Mouse (Mus musculus) embryo, embryonic 10.5 days (tissue): Measurements from ENCODE around the gene Ap3d1.

Experiments
- DNase-seq: peaks from one replicate; pipeline ENCODE4 v3.0.0-alpha.2; 2015; ENCODE audit warnings: low spot score

Ap3d1 gene

DNA sequence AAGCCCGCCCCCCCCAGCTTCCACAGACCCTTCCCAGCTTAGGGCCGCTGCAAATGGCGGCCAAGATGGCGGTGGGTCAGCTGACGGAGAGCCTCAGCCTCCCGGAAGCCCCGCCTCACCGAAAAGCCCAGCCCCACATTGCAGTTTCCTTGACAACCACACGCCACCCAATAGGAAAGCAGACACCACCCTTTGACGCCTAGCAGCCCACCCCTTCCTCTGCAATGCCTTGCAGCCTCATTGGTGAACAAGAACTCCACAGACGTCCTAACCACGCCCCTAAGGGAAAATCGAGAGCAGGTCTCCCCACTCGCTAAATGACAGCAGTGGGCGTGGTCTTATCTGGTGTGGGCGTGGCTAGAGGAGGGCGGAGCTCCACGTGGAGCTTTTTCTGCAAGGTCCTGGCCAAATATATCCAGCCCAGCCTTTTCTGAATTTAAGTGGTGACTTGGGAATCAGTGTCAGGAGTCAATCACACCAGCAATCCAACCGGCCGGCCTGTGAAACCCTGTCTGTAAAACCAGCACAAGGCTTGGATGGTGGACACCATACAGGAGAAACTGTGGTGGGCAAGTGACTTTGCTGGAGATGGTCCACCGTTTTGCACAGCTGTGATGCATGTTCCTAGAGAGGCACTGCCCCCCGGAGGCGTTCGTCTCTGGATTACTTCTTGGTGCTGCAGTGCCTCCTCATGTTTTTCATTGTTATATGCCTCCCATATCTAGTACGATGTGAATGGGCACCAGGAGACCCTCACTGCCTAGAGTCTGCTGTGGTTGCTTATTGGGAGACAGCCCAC is at the start of gene Ap3d1:
TSS of gene Ap3d1 (minus strand) at position 85 of the 799 bp plus-strand sequence.
- peak; percentile 100 for DNase-seq

DNA sequence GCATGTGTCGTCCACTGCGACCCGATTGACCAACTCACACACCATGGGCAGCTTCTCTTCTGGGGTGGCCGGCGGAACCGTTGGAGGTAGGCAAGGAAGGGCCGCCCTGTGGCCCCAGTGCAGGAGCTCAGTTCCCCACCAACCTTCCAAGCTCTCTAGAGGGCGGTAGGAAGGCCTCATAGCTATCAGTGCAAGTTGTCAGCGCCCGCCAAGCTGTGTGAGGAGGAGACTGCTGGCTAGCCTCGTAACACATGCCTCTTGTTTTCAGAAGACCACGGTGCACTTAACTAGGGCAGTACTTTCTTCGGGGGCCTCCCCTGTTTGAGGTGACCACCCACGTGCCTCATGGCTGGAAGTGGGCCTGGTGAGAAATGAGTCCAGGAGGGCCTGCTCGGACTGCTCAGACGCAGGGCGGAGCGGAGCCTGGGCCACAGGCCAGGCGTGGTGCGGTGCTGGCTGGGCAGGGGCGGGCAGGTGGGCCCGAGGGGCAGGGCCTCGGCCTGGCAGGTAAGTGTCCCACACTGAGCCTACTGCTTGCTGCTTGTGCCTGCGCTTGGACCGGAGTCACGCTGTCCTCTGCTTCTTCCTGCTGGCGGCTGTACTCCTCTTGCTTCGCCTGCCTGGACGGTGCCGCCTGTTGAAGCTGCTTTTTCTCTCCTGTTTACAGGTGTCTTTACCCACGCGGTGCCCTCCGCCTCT is 49.6 kb upstream of the Ap3d1 start:
- no peak for DNase-seq

DNA sequence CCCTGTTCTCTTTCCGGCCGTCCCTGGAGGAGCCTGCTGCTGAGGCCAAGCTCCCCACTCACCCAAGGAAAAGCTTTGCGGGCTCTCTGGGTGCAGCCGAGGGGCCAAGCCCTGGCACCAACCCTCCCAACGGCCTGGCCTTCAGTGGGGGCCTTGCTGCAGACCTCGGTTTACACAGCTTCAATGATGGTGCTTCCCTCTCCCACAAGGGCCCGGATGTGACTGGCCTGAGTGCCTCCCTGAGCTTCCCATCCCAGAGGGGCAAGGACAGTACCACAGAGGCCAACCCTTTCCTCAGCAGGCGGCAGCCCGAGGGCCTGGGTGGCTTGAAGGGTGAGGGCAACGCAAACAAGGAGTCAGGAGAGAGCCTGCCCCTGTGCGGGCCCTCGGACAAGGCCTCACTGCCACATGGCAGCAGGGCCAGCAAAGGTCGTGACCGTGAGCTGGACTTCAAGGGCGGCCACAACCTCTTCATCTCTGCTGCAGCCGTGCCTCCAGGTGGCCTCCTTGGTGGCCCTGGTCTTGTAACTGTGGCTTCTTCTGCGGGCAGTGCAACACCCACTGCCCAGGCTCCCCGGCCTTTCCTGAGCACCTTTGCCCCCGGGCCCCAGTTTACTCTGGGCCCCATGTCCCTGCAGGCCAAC is 48.8 kb upstream of the Ap3d1 start:
- DNase-seq = no peak

DNA sequence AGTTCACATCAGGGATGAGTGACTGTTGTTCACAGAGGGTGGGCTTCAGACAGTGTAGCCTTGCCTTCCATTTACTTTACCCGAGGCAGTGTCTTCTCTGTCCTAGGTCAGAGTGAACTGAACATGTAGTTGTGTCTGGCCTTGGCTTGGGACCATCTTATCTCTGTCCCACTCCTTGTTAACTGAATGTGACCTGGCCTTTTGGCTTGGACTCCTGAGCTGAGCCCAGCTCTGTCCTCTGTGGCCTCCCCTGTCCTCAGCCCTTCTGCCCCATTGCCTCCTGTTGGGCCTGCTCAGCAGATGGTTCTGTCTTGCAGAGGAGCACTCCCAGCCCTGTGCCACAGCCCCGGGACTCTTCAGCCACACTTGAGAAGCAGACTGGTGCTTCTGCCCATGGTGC is 45.5 kb upstream of the Ap3d1 start:
- DNase-seq = no peak

DNA sequence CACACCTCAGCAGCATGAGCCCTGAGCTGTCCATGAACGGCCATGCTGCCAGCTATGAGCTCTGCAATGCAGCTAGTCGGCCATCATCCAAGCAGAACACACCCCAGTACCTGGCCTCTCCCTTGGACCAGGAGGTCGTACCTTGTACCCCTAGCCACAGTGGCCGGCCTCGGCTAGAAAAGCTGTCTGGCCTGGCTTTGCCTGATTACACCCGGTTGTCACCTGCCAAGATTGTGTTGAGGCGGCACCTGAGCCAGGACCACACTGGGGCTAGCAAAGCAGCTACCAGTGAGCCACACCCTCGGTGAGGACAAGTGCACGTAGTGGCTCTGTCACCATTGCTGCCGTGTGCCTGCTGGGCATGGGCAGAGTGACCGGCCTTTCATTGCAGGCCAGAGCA is 43.9 kb upstream of the Ap3d1 start:
- DNase-seq = no peak

DNA sequence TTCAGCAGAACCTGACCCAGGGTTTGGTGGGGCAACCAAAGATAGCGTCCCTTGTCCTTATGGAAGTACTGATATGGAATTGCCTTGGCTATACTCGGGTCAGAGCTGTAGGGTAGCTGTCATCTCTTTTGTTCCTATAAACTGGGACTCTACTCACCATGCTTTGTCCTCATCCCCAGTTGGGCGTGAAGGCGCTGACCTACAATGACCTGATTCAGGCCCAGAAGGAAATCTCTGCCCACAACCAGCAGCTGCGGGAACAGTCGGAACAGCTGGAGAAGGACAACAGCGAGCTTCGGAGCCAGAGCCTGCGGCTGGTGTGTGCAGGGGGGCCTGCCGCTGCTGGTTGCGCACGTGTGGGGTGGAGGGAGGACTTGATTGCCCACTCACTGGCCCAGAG is 42.8 kb upstream of the Ap3d1 start:
- no peak for DNase-seq

DNA sequence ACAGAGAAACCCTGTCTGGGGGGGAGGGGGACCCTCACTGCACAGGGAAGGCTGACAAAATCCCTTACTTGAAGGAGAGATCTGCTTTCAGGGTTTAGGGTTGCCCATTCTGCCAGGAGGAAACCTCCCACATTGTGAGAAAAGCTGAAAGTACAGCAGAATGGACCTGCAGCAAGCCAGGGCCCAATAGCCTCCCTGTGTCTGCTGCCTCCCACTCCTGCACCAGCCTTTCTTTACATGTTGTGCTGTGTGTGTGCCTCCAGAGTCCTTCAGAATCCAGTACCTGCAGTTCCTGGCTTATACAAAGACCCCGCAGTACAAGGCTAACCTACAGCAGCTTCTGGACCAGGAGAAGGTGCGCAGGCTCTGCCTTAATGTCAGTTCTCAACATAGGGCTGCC is 42.2 kb upstream of the Ap3d1 start:
- DNase-seq = no peak

DNA sequence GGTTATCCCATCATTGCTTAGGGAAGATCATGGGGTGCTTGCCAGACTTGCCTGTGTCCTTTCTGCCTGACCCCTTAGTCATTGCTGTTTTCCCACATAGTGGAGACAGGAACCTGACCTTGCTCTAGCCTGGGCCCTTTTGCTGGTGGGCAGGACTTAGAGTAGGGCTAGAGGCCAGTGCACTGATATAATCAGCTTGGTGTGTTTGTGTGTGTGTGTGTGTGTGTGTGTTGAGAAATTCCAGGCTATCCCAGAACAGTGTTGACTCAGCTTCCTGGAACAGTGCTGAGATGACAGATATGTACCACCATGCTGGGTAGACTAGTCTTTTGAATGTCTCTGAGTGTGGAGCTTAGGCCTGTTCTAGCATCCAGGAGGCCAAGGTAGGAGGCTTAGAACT is 37.5 kb upstream of the Ap3d1 start:
- no peak for DNase-seq

DNA sequence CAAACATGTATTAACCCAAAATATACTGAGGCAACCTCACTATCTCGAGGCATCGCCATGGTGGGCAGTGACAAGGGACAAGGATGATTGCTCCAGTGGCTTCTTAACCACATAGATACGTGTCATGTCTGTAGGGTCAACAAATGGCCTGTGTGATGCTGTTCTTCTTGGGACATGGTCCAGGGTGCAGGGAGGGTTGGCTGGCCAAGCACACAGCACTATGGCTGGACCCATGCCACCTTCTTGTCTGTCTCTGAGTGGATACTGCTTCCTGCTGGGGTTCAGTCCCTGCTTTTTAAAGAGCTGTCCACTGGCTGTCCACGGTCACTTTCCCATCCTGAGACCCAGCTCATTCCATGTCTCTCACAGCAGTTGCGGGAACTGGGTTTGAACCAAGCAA is 35.1 kb upstream of the Ap3d1 start:
- DNase-seq = no peak

DNA sequence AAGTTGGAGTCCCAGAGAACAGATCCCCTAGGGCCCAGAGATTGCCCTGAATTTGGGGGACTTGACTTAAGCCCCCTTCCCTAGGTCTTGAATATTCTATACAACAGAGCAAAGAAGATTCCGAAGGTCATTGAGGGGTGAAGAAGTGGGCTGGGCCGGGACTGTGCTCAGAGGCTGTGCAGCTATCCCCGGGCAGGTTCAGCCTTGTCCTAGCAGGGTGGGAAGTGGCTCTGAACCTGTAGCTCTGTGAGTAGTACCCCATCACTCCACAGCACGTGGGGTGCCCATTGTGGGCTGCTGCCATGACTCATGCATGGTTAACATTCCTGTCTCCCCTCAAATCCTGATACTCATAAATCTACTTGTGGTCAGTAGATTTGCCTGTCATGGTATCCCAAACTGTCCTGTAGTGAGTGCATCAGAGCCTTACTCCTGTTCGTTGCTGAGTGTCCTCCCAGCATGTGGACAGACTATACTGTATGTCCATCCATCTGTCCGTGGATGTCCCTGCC is 34.4 kb upstream of the Ap3d1 start:
- DNase-seq = no peak

DNA sequence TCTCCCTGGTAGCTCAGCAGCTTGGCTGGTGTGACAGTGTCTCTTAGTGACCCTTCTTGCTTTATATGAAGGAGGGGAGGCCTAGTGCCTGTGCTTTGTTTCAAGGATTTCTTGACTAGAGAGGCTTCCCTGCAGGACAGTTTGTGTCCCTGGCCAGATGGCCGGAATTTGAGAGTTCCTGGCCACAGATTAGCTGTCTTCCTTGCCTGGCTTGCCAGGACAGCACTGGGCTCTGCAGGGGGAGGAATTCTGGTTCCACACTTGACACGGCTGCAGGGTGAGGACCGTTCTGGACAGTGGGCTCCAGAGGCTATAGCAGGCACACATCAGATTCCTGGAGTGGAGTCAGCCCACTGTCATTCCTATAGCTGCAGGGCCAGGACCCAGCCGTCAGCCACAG is 33.7 kb upstream of the Ap3d1 start:
- DNase-seq = no peak

DNA sequence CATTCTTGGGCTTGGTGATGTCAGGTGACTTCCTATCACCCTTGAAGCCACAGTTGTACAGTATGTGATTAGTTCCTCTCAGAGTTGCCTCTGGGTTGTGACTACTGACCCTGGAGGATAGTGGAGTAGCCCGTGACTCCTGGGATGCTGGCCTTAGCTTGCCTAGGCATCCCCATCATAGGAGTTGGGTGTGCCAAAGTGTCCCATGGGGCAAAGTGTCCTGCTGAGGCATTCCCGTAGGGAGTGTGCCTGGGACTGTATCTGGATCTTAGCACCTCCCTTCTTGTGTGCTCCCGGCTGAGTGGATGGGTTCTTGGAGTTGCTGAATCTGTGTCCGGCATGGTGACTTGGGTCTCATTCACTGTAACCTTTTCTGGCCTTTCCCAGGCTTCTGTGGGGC is 32.9 kb upstream of the Ap3d1 start:
- DNase-seq = no peak

DNA sequence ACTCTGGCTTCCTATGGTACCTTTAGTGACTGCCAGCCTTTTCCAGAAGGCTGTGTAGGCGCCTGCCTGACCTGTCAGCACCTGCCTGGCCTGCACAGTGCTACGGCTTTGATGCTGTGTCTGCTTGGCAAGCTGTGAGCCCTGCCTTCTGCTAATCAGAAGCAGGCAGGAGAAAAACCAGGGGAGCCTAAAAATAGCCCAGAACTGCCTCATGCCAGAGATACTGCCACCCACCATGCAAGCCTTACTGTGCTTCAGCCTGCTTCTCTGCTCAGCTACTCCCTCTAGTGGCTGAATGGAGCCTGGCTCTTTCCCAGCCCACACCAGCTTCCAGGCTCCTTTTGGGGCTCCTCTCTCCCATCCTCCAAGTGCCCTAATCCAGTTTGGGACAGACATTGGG is 32.5 kb upstream of the Ap3d1 start:
- peak; percentile 80 for DNase-seq

DNA sequence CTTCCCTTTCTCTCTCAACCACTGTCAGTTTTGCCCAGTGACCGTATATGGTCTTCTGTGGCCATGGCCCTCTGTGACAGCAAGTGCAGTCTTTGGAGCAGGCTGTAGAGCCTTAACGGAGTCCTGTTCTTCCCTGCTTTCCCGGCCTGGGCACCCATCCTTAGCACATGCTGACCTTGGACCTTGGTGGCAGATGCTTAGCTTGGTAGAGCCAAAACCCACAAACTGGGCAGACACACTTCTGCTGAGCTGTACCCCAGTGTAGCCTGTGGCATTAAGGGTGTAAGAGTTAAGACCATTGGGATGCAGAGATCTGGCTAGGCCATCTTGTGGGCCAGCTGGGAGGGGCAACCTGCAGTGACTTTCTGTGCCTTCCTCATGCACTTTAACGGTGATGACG is 31.8 kb upstream of the Ap3d1 start:
- DNase-seq = no peak

DNA sequence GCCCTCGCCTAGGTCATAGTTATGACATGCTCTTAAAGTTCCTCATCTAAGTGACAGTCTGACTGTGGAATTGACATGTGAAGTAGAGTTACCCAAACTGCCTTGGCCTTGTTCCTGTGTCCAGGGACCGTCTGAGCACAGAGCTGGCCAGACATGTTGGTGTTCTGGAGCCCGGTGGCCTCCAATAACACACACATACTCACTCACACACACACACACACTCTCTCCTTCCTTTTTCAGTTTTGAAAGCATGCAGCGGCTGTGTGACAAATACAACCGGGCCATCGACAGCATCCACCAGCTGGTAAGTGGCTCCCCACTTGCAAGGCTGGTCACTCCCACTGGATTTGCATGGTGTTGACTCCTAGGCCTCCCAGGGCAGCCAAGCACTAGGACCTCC is 26.3 kb upstream of the Ap3d1 start:
- DNase-seq = no peak

DNA sequence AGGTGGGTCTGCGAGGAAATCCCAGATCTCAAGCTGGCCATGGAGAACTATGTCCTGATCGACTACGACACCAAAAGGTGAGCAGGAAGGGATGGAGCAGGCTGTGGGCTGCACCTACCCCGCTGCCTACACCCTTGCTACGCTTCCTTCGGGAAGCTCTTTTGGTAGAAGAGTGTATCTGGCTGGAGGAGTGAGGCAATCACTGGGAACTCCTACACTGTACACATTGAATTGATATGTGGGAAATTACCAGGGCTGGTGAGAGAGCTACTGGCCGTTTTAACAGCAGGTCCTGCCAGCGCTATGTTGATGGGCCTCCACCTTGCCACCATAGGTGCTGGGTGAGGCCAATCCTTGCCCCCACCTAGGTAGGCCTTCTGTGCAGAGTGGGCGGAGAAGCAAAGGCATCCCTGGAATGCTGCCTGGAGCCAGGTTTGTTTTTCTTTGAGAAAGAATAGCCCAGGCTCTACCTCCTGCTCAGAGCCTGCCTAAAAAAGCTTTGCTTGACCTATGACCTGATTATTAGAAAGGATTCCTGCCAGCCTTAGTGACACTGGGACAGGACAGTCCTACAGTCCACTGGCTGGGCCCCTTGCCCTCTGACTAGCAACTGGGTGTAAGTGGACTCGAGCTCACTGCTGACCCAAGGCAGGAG is 24.2 kb upstream of the Ap3d1 start:
- DNase-seq = no peak

DNA sequence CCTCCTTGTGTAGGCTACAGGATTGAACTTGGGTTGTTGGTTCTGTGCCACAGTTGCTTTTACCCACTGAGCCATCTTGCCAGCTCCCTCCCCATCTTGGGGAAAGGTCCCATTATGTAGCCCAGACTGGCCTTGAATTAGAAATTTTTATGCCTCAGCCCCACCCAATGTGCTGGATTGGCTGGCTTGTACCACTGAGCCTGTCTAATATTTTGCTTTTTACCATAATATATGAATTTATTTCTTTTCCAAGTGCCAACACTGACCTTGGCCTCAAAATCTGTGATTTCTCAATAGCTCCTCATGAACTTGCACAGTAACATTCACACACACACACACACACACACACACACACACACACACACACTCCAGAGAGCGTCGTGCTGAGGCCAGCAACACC is 23.7 kb upstream of the Ap3d1 start:
- DNase-seq = no peak

DNA sequence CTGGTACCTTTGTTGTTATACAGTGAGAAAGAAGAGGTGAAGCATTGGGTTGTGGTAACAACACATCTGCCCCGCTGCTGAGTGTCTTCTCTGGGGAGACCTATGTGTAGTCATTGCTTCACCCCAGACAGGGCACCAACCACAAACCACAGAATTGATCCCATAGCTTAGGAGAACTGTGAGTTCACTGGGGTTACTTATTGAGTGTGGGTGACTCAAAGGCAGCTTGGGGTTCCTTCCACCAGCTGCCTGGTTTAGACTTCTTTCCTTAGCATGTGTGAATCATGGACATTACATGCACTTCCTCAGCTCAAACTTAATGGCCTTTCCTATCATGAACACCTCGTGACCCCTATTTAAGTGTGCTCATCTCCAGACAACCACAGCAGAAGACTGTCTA is 21.4 kb upstream of the Ap3d1 start:
- no peak for DNase-seq

DNA sequence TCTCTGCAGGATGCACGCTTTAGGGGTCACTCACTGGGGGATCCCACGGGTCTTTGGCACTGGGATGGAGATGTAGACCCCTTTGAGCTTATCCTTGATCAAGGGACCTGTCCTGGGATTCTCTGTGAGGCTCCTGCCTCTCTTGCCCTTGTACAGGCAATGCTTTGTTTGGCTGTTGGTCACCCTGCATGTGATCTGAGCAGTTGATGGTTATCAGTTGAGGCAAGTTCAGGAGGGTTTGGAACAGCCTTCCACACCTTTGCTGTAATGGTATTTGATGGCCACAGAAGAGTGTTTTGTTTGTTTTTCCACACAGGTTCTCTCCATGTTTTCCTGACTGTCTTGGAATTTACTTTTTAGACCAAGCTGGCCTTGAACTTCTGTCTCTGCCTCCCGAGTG is 19.8 kb upstream of the Ap3d1 start:
- DNase-seq = no peak

DNA sequence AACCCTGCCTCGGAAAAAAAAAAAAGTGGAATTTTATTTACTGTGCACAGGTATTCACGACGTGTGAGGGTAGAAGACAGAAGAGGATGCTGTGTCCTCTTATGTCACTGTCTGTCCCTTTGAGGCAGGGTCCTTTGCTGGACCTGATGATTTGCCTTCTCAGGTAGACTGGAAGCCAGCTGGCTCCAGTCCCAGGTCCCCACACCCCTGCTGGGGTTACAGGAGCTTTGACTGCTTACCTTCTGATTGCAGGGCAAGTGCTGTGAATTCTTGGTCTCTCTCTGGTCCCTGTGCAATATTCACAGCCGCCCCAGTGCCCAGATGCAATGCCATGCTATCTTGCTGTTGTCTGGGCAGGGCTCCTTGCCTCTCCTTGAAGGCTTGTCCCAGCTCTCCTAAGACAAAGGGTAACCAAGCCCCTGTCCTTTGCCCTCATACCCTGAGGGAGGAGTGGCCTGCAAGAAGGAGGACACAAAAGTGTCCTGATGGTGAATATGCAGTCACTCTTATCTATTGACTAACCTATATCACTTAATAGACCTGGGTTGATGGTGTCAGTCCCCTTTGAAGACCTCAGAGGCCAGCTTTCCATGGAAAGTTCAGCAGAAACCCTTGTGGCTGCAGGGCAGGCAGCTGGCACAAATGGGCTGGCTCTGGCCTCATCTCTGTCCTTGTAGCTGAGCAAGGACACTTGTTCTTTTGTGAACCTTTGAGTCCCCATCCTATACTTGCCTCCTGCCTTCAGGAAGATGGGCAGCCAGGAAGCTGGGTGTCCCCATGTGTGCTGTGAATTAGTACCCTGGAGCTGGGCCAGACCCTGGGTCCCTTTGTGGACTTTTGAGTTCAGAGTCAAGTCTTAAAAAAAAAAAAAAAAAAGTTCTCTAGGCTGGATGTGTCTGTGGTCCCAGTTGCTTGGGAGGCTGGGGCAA is 18.8 kb upstream of the Ap3d1 start:
- no peak for DNase-seq

DNA sequence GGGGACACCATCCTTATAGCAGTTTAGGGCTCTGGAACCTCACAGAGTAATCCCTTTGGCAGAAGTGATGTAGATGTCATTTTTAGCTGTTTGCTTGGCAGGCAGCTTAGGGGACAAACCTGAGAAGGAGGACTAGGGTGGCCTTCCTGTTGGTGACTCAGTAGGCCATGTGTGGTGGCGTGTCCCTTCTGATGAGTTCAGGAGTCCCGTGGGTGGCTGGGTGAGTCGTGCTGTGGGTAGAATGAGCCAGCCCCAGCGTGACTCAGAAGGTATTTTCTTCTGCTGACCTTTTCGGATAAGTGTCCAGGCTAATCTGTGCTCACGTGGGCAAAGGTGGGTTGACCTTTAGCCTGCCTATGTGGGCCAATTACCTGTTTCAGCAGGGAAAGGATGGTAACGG is 16.6 kb upstream of the Ap3d1 start:
- no peak for DNase-seq

DNA sequence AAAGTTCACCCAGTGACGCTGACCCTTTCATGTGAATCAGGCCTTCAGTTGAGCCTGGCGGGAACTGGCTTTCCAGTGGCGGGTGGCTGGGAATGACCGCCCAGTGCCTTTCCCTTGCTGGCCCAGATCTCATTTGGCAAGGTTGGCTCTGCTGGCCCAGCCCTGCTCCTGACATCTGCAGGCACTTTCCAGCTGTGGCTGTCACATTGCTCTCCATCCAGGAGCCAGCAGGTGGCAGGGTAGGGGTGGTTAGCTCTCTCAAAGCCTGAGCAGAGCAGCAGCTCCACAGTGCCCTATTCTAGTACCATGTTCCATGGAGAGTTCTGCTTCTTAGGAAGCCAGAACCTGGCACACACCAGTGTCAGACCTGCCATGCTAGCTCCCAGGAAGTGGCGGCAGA is 15.7 kb upstream of the Ap3d1 start:
- peak; percentile 64 for DNase-seq
